Mouse (Mus musculus): Measurements from ENCODE around the gene Svs1.

Svs1 gene

DNA sequence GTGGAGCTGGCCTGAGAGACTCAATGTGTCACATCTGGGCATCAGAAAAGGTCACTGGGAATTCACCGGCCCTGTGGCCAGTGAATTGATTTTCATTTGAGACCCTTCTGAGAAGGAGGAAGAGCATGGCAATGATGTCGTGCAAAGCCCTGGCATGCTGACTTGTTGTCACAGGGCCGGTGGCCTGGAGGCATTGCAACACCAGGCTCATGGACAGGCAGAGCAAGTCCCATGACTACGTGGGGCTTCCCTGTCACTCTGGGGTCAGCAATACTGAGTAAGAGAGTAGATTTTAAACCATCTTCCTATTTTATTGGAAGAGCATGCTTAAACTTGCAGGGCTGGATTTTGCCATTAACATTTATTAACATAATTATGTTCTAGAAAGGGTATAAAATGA is 26.4 kb downstream of the Svs1 start:
- peak; percentile 42 for DNase-seq

DNA sequence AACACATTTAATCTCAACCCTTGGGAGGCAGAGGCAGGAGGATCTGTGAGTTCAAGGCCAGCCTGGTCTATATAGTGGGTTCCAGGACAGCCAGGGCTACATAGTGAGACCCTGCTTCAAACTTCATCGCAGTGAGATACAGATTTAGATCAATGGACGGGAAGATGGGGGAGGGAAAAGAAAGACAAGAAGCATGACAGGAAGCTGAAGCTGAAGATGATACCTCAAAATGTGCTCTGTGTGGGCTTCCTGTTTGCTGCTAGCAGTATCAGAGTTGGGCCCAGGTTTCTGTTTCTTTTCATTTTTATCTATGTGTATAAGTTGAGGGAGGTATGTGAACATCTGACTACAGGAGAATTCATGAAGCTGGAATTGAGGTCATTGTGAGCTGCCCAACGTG is 26.8 kb downstream of the Svs1 start:
- no peak for DNase-seq

DNA sequence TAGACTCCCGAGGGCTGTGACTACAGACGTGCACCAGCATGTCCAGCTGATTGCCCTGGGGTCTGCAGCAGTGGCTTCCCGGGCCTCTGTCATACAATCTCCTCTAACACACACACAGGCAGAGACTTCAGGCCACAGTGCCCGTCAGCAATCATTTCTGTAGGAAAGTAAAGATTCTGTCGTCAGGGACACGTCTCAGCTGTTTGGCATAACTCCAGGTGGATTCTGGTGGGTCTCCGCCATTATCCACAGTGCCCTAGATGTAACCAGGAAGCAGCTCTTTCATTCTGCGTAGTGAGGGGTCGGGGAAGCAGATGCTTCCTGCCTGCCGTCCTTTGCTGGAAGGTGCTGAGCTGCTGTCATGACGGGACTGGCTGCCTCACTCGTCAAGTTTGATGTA is 30.5 kb downstream of the Svs1 start:
- DNase-seq: no peak

DNA sequence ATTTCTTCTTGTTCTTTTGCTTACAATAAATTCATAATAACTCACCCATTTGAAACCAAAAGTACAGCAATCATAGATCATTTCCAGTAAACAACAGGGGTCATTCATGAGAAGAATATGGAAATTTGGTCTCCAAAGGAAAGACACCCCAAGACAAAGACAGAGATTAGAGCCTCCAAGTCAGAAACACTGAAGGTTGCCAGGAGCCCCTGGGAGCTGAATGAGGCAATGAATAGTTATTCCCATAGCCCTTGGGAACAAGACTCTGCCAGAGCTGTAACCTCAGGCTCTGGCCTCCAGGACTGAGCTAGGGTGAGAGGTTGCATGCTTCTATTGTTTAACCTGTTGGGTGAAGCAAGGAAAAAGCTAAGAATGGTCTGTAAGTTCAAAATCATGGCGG is 32.7 kb downstream of the Svs1 start:
- no peak for DNase-seq

DNA sequence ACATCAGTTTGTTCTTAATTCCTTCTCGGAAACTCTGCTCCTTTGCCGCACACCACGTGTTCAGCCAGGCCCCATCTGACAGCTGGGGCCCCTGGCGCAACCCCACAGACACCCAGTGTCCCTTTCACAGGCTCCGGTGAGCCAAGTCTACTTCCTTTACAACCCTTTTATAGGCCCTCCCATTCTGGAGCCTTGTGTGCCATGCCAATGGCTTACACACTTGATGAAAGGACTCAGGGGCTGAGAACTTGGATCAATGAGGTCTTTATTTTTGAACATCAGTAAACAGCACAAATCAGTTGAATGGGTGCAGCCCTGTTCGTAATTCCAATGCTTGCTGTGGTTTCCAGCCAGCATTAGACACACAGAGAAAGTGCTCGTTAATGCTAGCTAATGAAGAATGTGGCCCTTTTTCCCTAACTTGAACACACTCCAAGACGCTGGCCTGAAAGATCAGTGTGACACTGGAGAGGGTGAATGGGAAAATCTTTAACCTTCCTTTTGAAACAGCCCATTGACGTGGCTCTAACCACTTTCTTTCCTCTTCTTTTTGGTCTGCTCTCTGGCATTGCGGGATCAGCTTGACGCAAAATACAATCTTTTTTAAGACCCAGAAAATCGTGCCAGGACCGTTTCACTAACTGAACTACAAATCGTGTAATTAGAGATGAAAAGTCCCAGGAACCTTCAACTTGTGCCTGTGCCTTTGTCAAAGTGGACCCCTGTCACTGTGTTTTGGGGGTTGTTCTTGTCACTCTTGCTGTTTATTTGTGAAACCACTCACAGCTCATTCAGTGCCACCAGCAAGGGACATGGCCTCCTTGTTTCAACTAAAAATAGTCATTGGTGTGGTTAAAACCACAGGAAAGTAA is 34.7 kb downstream of the Svs1 start:
- DNase-seq: peak; percentile 55

DNA sequence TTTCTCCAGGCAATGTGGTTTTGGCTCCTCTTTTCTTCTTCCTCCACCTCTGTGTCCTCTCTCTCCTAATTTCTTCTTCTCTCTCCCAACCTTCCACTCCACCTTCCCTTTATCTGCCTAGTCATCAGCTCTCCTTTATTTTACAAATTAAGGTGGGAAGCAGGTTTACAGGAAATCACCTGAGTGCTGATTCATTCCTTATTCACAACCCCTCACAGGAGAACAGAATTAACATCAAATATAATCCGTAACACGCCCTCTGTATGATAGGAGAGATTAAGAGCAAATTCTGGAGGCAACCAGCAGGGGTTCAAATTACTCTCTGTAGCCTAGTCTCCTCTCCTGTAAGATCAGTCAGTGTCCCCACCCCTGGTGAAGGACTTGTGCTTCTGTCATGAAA is 35.7 kb downstream of the Svs1 start:
- DNase-seq: no peak

DNA sequence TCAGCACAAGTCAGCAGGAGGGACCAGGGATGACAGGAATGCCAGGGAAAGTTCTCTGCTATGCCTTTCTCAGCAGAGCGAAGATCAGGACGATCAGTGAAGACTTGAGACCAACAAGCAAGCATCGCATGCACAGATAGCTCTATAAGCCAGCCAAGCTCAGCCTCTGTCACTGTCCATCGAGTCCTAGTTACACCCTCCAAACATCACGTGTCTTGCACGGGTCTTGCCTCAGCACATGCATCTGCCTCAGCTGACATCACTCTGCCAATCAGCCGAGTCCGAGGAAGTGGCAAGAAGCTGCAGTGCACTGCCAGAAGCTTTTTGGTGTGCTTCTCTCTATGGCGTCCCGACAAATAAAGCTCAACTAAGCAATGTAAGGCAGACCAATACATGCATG is 36.7 kb downstream of the Svs1 start:
- DNase-seq: no peak

DNA sequence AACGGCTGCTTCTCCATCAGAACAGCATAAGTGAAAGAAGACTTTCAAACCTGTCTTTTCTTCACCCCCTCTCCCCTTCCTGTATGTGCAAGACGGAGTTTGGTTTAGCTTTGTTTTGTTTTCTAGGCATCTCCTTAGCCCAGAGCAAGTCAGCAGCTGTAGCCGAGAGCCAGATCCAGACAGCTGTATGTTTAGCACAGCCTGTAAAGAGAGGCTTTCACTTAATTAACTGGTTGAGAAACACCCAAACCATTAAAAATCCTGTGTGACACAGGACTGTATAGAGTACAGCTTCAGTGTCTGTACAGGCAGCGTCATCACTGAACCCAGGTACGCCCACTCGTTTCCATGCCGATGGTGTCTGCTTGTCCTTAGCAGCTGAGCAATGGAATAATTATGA is 38.6 kb downstream of the Svs1 start:
- DNase-seq: no peak

DNA sequence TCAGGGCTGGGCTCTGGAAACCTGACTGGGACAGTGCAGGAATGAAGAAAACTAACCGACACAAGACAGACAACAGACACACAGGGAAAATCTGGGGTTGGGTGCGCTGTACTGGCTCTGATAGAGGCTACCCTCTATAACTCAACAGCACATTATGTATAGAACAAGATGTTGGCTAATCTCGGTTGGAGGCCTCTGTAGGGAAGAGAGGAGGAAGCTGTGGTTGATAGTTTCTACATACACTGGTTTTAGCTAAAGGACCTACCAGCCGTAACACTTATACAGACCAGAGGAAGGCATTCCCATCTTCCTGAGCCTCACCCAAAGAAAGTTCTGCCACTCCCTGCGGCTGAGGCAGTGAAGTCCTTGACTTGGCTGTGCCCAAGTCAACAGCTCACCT is 39.8 kb downstream of the Svs1 start:
- no peak for DNase-seq

DNA sequence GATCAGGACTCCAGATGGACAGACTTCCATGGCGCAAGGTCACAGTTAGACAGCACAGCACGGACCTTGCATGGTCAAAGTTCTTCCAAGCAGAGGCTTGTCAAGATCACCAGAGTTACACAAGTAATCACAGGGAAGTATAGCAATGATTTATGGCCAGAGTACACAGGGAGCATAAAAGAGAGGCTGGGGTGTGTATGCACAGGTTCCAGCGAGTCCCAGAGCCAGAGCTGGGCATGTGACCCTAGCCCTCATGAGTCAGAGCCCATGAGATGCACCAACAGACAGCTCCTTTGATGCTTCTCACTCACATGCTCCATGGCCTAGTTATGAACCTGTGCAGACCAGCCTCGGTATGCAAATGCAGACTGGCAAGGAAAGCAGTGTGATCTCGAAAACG is 41.4 kb downstream of the Svs1 start:
- DNase-seq: no peak

DNA sequence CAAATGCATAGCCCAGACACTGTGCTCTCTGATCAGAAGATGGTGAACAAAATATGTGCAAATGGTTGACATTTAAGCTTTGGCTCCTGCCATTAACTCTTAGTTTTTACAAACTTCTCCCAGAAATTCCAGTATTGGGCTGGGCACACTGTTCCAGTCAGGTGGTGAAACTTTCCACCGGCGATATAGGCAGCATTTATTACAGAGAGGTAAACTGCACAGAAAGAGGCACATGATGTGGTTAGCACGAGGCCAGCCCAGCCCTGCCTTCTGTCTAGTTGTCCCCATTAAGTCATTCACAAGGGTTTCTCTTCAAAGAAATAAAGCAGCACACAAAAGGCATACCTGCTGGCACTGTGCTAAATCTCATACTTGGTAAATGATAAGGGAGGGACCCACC is 42.0 kb downstream of the Svs1 start:
- DNase-seq: no peak

DNA sequence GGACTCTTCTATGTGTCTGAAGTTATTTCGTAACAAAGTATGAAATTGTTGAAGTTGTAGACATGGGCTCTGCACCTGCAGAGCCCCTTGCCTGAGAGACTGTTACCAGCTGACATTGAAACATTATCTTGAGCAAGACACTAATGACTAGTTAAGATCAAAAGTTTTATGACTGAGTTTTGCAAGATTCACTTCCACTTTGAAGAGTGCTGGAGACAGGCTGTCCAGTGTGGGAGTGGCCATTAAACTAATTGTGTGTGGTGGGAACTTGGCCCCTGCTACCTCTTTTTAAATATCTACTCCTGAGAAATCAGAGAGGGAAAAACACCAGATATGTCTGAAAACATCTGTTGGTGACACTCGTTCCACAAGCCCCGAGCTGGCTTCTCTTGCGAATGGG is 44.6 kb downstream of the Svs1 start:
- no peak for DNase-seq

DNA sequence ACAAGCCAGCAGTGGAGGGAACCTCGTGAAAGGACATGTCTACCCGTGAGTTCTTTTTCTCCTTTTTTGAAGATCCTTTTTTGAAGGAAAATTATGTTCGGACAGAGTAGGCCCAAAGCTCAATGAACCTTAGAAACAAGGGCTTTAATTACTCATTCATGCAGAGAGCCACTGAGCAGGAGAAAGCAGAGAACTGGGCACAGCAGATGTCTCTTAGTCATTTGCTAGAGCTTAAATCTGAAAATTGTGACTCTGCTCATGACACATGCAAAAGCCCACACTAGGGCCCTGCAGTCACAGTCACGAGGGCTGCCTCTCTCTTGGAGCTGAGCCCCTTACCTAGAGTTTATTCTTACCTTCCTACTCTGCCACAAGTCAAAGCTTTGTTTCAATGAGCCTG is 46.1 kb downstream of the Svs1 start:
- DNase-seq: no peak

DNA sequence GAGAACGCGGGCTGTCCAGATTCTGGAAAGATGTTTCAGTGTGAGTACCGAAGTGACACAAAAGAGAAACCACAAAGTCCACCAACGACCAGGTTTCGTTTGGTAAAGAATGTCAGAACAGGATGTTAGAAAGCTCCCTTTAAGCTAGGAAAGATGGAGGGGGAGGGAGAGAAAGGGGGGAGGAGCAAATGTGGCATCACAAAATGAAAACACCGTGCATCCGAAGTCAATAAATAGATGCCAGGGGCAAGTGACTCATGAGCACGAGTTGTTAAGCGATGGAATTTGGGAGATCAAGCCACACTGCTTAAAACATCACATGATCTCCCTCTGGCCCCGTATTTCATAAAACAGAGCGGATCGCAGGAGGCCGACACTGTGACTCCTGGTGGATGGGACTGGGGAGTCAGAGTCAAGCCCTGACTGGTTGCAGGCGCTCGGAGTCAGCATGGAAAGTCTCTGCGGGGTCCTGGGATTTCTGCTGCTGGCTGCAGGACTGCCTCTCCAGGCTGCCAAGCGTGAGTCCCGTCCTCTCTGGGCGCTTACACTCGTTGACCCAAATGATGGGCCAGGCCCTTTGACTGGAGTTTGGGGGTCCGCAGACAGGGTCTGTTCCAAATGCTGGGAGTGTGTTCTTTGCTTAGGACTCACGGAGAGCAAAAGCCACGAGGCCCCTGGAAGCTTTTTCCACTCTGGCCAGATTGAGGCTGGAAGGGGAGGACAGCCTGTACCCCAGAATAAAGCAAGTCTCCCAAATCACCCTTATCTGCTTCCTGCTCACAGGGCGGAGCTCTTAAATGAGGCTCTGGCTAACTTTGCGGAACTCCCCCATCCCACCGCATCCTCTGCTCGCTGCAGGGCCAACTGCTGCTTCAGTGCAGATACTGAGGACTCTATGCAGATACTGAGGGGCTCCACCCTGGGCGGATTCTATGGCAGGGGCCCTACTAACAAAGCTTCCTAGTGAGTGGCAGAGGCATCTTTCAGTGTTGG is 49.9 kb downstream of the Svs1 start, which contains the start of gene Gpnmb:
TSS of gene Gpnmb (plus strand) at position 272 of the 993 bp plus-strand sequence.
- peak; percentile 37 for DNase-seq

DNA sequence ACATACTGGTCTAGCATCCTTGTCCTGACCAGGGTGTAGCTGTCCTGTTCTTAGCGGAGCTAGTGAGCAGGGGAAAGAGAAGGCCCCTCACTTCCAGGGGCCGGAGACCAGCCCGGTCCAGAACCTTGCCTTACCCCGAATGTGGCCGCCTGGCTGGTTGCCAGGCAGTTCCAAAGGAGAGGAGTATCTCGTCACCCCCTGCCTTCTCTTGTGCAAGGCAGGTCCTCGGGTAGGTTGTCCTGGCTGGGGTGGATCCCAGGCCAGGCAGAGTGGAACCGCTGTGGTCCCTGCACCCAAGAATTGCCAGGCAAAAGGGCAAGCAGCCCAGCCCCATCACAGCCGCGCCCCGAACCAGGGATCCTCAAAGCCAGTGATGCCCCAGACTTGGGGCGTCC is 50.6 kb downstream of the Svs1 start:
- no peak for DNase-seq

DNA sequence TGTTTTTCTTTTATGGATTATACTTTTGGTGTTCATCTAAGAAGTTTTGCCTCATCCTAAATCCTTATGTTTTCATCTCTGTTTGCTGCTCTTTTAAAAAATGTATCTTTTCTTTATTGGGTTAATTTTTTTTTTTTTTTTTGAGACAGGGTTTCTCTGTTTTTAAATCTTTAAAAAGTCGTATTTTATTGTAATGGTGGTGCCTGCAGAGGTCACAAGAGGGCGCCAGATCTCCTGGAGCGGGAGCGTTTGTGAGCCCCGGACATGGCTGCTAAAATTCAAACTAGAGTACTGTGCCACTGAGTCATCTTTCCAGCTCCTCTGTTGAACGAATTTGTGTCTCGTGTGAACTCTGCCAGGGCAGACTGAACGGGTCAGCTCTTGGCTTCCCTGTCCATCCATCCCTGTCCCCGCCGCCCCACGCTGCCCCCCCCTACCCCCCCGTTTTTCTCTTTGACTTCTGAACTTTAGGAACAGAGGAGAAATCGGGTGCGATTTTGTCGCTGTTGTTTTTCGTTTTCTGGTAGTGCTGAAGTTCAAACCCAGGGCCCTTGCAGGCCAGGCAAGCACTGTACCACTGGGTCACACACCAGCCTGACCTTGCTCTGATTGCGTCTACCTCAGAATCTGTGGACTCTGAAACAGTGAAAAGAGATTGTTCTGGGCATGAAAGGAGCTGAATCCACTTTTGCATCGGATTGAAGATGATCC is 53.0 kb downstream of the Svs1 start:
- DNase-seq: peak; percentile 70

Measured in lung, postnatal 36 days (tissue).